Mouse (Mus musculus): ENCODE results near the gene Sp3.

DNA sequence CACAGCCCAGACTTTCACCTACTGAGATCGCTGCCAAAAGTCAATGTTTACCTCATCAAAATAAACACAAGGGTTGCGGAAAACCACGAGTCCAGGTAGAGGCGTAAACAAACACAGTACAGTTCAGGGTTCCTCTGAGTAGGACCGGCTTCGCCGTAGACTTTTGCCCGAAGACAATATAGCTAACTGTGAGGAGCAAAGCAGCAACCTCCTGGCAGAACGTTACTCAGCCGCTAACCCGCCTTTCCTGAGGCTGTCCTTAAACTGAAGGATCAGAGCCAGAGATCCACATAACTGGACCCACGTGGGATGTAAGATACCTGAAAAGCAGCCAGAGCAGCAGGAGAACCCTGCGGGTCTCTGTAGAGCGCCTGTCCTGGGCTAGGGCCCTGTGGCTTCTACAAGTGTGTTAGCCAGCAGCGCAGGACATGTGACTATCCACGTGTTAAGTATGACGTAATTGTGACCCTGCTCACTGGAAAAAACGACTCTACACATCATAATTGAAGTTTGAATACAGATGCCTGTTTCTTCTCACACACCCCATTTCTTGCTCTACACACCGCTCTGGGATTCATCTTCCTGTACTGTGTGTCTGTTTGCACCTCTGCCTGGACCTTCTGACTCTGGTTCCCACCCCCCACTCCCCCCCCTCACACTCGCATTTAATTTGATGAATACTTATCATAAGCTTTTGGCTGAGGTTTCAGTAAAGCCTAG is 71.9 kb downstream of the Sp3 start:
- TF ChIP-seq MYOD1 (IDR thresholded peaks at IDR 0.05; ENCODE audit: control insufficient read depth in 1 of 3, insufficient read length in 2 of 3, low read depth in 2 of 3) (no peak), POLR2A (IDR thresholded peaks at IDR 0.05; ENCODE audit: insufficient read length, low read depth) (no peak), USF1 (IDR thresholded peaks at IDR 0.05; ENCODE audit: low read depth) (no peak), CEBPB (IDR thresholded peaks at IDR 0.05; ENCODE audit: insufficient read depth, poor library complexity, severe bottlenecking) (no peak), MYOG (IDR thresholded peaks at IDR 0.05; ENCODE audit: control insufficient read depth in 1 of 3, insufficient read depth in 1 of 3, insufficient read length in 2 of 3, low read depth in 2 of 3) (no peak), E2F4 (IDR thresholded peaks at IDR 0.05; ENCODE audit: insufficient read depth) (no peak), TCF12 (IDR thresholded peaks at IDR 0.05; ENCODE audit: insufficient read depth, poor library complexity, severe bottlenecking) (no peak)
